Mouse (Mus musculus) stomach, postnatal 0 days (tissue): ENCODE results near the gene Cacna2d3. TPM values are rescaled to one million over a fixed set of nuclear protein-coding genes. Genes with fewer than 3 reads are reported as not detected.

Experiments used
- ATAC-seq: fragments of 200-750 bp; cut with Nextera tagmentation; 2 replicates; pipeline ENCODE4 v1.8.0; 2017; ENCODE audit not compliant: low FRiP score, low TSS enrichment
- DNase-seq: peaks from one replicate; pipeline ENCODE4 v3.0.0-alpha.2; 2016; ENCODE audit warnings: low spot score
- H3K27ac ChIP-seq: fragments of 300-500 bp; sonication (generic); replicated peaks from 2 replicates; pipeline ENCODE4 v1.5.1; 2014; ENCODE audit warnings: mild to moderate bottlenecking, control low read depth
- H3K27me3 ChIP-seq: fragments of 300-500 bp; sonication (generic); 2 replicates; pipeline ENCODE4 v1.6.1; 2014; ENCODE audit warnings: low read length; ENCODE audit not compliant: control insufficient read depth, insufficient read depth
- H3K36me3 ChIP-seq: fragments of 300-500 bp; sonication (generic); 2 replicates; pipeline ENCODE4 v1.6.1; 2014; ENCODE audit warnings: low read length, mixed read lengths; ENCODE audit not compliant: control insufficient read depth, insufficient read depth
- H3K4me1 ChIP-seq: fragments of 300-500 bp; sonication (generic); replicated peaks from 2 replicates; pipeline ENCODE4 v1.6.1; 2014; ENCODE audit warnings: antibody characterized with exemption; ENCODE audit not compliant: control insufficient read depth, insufficient read depth
- H3K4me2 ChIP-seq: fragments of 300-500 bp; sonication (generic); replicated peaks from 2 replicates; pipeline ENCODE4 v1.6.1; 2014; ENCODE audit warnings: low read depth, mild to moderate bottlenecking, control low read depth, moderate library complexity
- H3K4me3 ChIP-seq: fragments of 300-500 bp; sonication (generic); 2 replicates; pipeline ENCODE4 v1.5.1; 2014; ENCODE audit warnings: low read depth, low read length, control low read depth
- H3K9ac ChIP-seq: fragments of 300-500 bp; sonication (generic); 2 replicates; pipeline ENCODE4 v1.6.1; 2014; ENCODE audit warnings: mild to moderate bottlenecking, low read length, control low read depth, mixed read lengths
- H3K9me3 ChIP-seq: fragments of 300-500 bp; sonication (generic); 2 replicates; pipeline ENCODE4 v1.6.1; 2016; ENCODE audit warnings: low read length; ENCODE audit not compliant: control insufficient read depth
- CTCF ChIP-seq: IDR thresholded peaks from 2 replicates; pipeline ENCODE4 v1.5.1; 2016; ENCODE audit warnings: antibody characterized with exemption, low read depth, mild to moderate bottlenecking, moderate library complexity
- EP300 ChIP-seq: optimal IDR thresholded peaks from 2 replicates; pipeline ENCODE3; 2016; ENCODE audit warnings: antibody characterized with exemption
- WGBS: fragments of 180-500 bp; shearing (Covaris S2); extraction: QIAGEN DNeasy Blood & Tissue Kit; methylation state at CpG from one replicate; pipeline ENCODE4 v1.1.7; 2014; 5-methylcytosine and 5-hydroxymethylcytosine counted together
- polyA plus RNA-seq: library from polyadenylated mRNA; unstranded; fragments of >200 nt; fragmentation: Nextera tagmentation; extraction: Ambion mirVana; gene quantifications from 2 replicates; pipeline ENCODE4 v1.2.1, GENCODE M21; 2015

Gene Cacna2d3
- polyA plus RNA-seq, 1 experiment from 2014 or later: 0.98 TPM

- Histone ChIP-seq H3K9ac (no peak overlapping the region), H3K36me3 (no peaks in the 10 kb centered on the region), H3K9me3 (no peaks in the 10 kb centered on the region), H3K4me1 (no peaks in the 10 kb centered on the region), H3K27ac (no peak overlapping the region), H3K4me3 (no peak overlapping the region), H3K4me2 (no peak overlapping the region), H3K27me3 (no peaks in the 10 kb centered on the region)
- TF ChIP-seq EP300 (no peak), CTCF (no peak)
- no peak for DNase-seq
- ATAC-seq: no peak
- WGBS: 79% methylated on average over 11 of the region's 11 CpGs
Measured at GRCm38 (mm10) chr14:29029896-29030420, 691.7 kb downstream of the Cacna2d3 start.

GRCm38 (mm10) chr14:29029107-29029469 is 692.6 kb downstream of the Cacna2d3 start:
- H3K27me3 ChIP-seq: no peaks in the 10 kb centered on the region
- no peak for TF ChIP-seq CTCF
- no peak for TF ChIP-seq EP300
- ATAC-seq (no peak), DNase-seq (no peak)
- H3K4me2 ChIP-seq: no peak overlapping the region
- no peak overlapping the region for H3K4me3 ChIP-seq
- H3K27ac ChIP-seq: no peak overlapping the region
- H3K4me1 ChIP-seq: no peaks in the 10 kb centered on the region
- H3K9me3 ChIP-seq: no peaks in the 10 kb centered on the region
- 85% methylated on average over 2 of the region's 2 CpGs for WGBS
- no peak overlapping the region for H3K9ac ChIP-seq
- no peaks in the 10 kb centered on the region for H3K36me3 ChIP-seq

- Histone ChIP-seq H3K27ac (no peak overlapping the region), H3K9ac (no peak overlapping the region), H3K9me3 (no peaks in the 10 kb centered on the region), H3K36me3 (no peaks in the 10 kb centered on the region), H3K4me3 (no peak overlapping the region), H3K4me1 (no peaks in the 10 kb centered on the region), H3K27me3 (no peaks in the 10 kb centered on the region), H3K4me2 (no peak overlapping the region)
- 81% methylated on average over 6 of the region's 6 CpGs for WGBS
- DNase-seq (no peak), ATAC-seq (no peak)
- TF ChIP-seq EP300: no peak
- no peak for TF ChIP-seq CTCF
Measured at GRCm38 (mm10) chr14:29028391-29029106, 693.1 kb downstream of the Cacna2d3 start.

- Histone ChIP-seq H3K9me3 (no peaks in the 10 kb centered on the region), H3K9ac (no peak overlapping the region), H3K27ac (no peak overlapping the region), H3K4me3 (no peak overlapping the region), H3K27me3 (no peaks in the 10 kb centered on the region), H3K4me1 (no peaks in the 10 kb centered on the region), H3K36me3 (no peaks in the 10 kb centered on the region), H3K4me2 (no peak overlapping the region)
- peak; percentile 12; the same call in 1 of the 2 replicates for TF ChIP-seq CTCF
- TF ChIP-seq EP300: no peak
- 86% methylated on average over 5 of the region's 5 CpGs for WGBS
- DNase-seq (no peak), ATAC-seq (no peak)
Measured at GRCm38 (mm10) chr14:29027276-29027675, 694.4 kb downstream of the Cacna2d3 start.

- Histone ChIP-seq H3K27me3 (no peaks in the 10 kb centered on the region), H3K27ac (no peak overlapping the region), H3K4me3 (no peak overlapping the region), H3K9ac (no peak overlapping the region), H3K4me2 (no peak overlapping the region), H3K36me3 (no peaks in the 10 kb centered on the region), H3K4me1 (no peaks in the 10 kb centered on the region), H3K9me3 (no peaks in the 10 kb centered on the region)
- no peak for DNase-seq
- no peak for TF ChIP-seq CTCF
- TF ChIP-seq EP300: no peak
- no peak for ATAC-seq
- WGBS: 88% methylated on average over 6 of the region's 6 CpGs
Measured at GRCm38 (mm10) chr14:29025335-29025734, 696.3 kb downstream of the Cacna2d3 start.

GRCm38 (mm10) chr14:29023246-29023645 is 698.4 kb downstream of the Cacna2d3 start:
- 93% methylated on average over 4 of the region's 4 CpGs for WGBS
- Histone ChIP-seq H3K36me3 (no peaks in the 10 kb centered on the region), H3K4me3 (no peak overlapping the region), H3K9ac (no peak overlapping the region), H3K9me3 (no peaks in the 10 kb centered on the region), H3K27ac (no peak overlapping the region), H3K27me3 (no peaks in the 10 kb centered on the region), H3K4me1 (no peaks in the 10 kb centered on the region), H3K4me2 (no peak overlapping the region)
- ATAC-seq: no peak
- no peak for DNase-seq
- no peak for TF ChIP-seq EP300
- no peak for TF ChIP-seq CTCF
